9 mouse cellular contexts compared by ENCODE assay signal in the genomic region with DNA sequence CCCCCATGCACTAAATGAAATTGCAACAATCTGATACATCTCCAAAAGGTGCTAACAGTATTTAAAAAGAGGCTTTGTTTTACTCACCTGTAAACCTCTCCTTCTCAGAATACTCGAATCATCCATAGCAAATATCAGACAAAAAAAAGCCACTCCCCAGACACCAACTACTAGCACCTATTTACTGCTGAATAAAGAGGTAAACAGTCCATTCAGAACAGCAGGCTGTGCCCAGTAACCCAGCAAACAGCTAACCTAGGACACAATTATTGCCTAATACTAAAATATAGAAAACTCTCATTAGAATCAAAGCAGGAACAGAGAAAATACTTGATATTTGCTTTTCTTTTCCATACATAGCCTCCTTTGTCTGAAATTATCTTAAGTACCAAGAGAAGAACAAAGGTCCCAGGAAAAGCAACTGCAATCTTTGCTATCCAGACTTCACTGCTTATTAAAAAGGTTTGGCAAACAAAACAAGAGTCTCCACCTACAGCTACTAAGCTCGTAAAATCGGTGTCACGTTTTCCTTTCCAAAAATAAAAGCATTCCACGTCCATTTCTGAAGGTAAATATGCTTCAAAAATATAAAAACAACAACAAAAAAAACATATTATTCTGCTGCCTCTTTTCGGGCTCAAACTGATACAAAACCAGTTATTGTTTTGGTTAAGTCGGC. TPM values are rescaled to one million over a fixed set of nuclear protein-coding genes. Genes with fewer than 3 reads are reported as not detected.
A peak's percentile ranks its signal among the peaks of the same experiment; 100 is the strongest.
DNase-seq lines count a peak whose midpoint lies in the region; ATAC-seq lines count a peak whose summit lies in the region.
"Had no signal": no experiment of that assay in that cellular context is flagged by ENCODE, and none has a peak within 500 bp of the region (broad histone marks: within the 10 kb centered on the region; RNA-seq: fewer than 3 reads in every experiment).

No protein-coding gene starts in this region.

- DNase-seq in heart, postnatal 25 days (ENCODE audit: low spot score): no peak
- peak; percentile 29 for DNase-seq in Muller cell, postnatal 12 days (ENCODE audit: inconsistent ontology term)
- no peak for DNase-seq in forebrain, embryonic 14.5 days (ENCODE audit: low spot score)
- no peak for DNase-seq in right cerebral cortex, postnatal 4 days
- no peak for DNase-seq in kidney, postnatal 25 days

- ATAC-seq in heart, embryonic 13.5 days (ENCODE audit: extremely low read depth, insufficient number of reproducible peaks, low FRiP score, low TSS enrichment): no peak
- ATAC-seq in forebrain, embryonic 14.5 days: no peak
- ATAC-seq in midbrain, embryonic 12.5 days (ENCODE audit: low FRiP score, low read depth): no peak
- ATAC-seq in granulocyte monocyte progenitor cell, adult 5-6 weeks (replicated peaks; ENCODE audit: poor library complexity, severe bottlenecking): no peak

- no peaks in the 10 kb centered on the region for H3K36me3 ChIP-seq in heart, embryonic 13.5 days
- H3K36me3 ChIP-seq in forebrain, embryonic 14.5 days (ENCODE audit: control insufficient read depth, insufficient read depth, low read length): no peaks in the 10 kb centered on the region
- H3K36me3 ChIP-seq in midbrain, embryonic 12.5 days: no peaks in the 10 kb centered on the region
- H3K36me3 ChIP-seq: limb, embryonic 12.5 days had no signal

- intact Hi-C loops in heart, postnatal 25 days (cut with DNase I): no loop called here

- peaks cover 16% of the 10 kb centered on the region for H3K4me1 ChIP-seq in heart, embryonic 13.5 days
- H3K4me1 ChIP-seq in forebrain, embryonic 14.5 days (ENCODE audit: control insufficient read depth, insufficient read depth, low read length): peaks cover 4% of the 10 kb centered on the region; the same call in 1 of the 2 replicates
- H3K4me1 ChIP-seq in midbrain, embryonic 12.5 days: peaks cover 15% of the 10 kb centered on the region

- WGBS in heart, embryonic 13.5 days: 63% methylated on average over 7 of the region's 7 CpGs
- 23% methylated on average over 7 of the region's 7 CpGs for WGBS in forebrain, embryonic 14.5 days
- WGBS in midbrain, embryonic 12.5 days: 29% methylated on average over 7 of the region's 7 CpGs

- H3K4me2 ChIP-seq in heart, embryonic 13.5 days: peak overlapping the region; percentile 43
- peak overlapping the region; percentile 54 for H3K4me2 ChIP-seq in forebrain, embryonic 14.5 days (ENCODE audit: low read length)
- peak overlapping the region; percentile 49 for H3K4me2 ChIP-seq in midbrain, embryonic 12.5 days (replicated peaks)
- H3K4me2 ChIP-seq: limb, embryonic 12.5 days had no signal

- H3K27me3 ChIP-seq in heart, embryonic 13.5 days (replicated peaks): no peaks in the 10 kb centered on the region
- no peaks in the 10 kb centered on the region for H3K27me3 ChIP-seq in forebrain, embryonic 14.5 days (replicated peaks; ENCODE audit: control insufficient read depth, insufficient read depth, low read length)
- H3K27me3 ChIP-seq in midbrain, embryonic 12.5 days: no peaks in the 10 kb centered on the region
- H3K27me3 ChIP-seq: limb, embryonic 12.5 days had no signal

- no peaks in the 10 kb centered on the region for H3K9me3 ChIP-seq in heart, embryonic 13.5 days
- H3K9me3 ChIP-seq in forebrain, embryonic 14.5 days (replicated peaks; ENCODE audit: control insufficient read depth, low read length): no peaks in the 10 kb centered on the region
- no peaks in the 10 kb centered on the region for H3K9me3 ChIP-seq in midbrain, embryonic 12.5 days
- H3K9me3 ChIP-seq: limb, embryonic 12.5 days had no signal

- no peak overlapping the region for H3K27ac ChIP-seq in heart, embryonic 13.5 days (replicated peaks)
- peak overlapping the region; percentile 91 for H3K27ac ChIP-seq in forebrain, embryonic 14.5 days (ENCODE audit: low read depth, low read length)
- H3K27ac ChIP-seq in midbrain, embryonic 12.5 days (replicated peaks): peak overlapping the region; percentile 87
- H3K27ac ChIP-seq: limb, embryonic 12.5 days had no signal

- H3K4me3 ChIP-seq in heart, embryonic 13.5 days: 0 out of 2 replicates have a peak overlapping the region, but pooled peaks have one; percentile 1
- H3K4me3 ChIP-seq in forebrain, embryonic 14.5 days (ENCODE audit: low read depth, low read length): peak overlapping the region; percentile 31
- H3K4me3 ChIP-seq in midbrain, embryonic 12.5 days: peak overlapping the region; percentile 33
- H3K4me3 ChIP-seq: limb, embryonic 12.5 days had no signal

- peak overlapping the region; percentile 3; the same call in 1 of the 2 replicates for H3K9ac ChIP-seq in heart, embryonic 13.5 days
- H3K9ac ChIP-seq in forebrain, embryonic 14.5 days (ENCODE audit: low read length): peak overlapping the region; percentile 72
- H3K9ac ChIP-seq in midbrain, embryonic 12.5 days (replicated peaks): peak overlapping the region; percentile 46
- H3K9ac ChIP-seq: limb, embryonic 12.5 days had no signal

RNA-seq across cellular contexts. Expression of gene Mast2, which starts 58.6 kb away (rescaled TPM):
- polyA plus RNA-seq in heart, embryonic 13.5 days (2015; fragmentation: Nextera tagmentation; extraction: Ambion mirVana): 12.8 and 12.9 TPM in 2 replicates
- 100 to 1,000 TPM; 118 to 119 TPM for total RNA-seq in heart, postnatal 25 days (2021)
- polyA plus RNA-seq in forebrain, embryonic 14.5 days (2014; fragmentation: Nextera tagmentation; extraction: Ambion mirVana): 49.0 and 70.2 TPM in 2 replicates
- 37.4 and 38.8 TPM in 2 replicates for polyA plus RNA-seq in midbrain, embryonic 12.5 days (2016; fragmentation: Nextera tagmentation; extraction: Ambion mirVana)
- 8.3 and 20.5 TPM in 2 replicates for total RNA-seq in granulocyte monocyte progenitor cell, adult 5-6 weeks (2014; fragmentation: Nextera tagmentation)
- 8.3 and 12.2 TPM in 2 replicates for total RNA-seq in granulocyte monocyte progenitor cell, adult 5-6 weeks (2017)

Comparison
In these comparisons a context has a peak if more than half of its experiments do, and no peak if none do; other contexts are left out.
1. H3K9ac ChIP-seq: peak in every context shown above with its lines; median percentile 72 in forebrain, embryonic 14.5 days; 46 in midbrain, embryonic 12.5 days; 3 in heart, embryonic 13.5 days.